Mouse (Mus musculus) forelimb bud, embryonic 11.5 days (tissue): ENCODE results near the gene Ttc21a.
"Not testable (repeated sequence)": the region's sequence is repeated elsewhere in the genome, so short reads cannot be mapped to it uniquely, and the experiment has no call there.

Source experiments
- DNase-seq: peaks from one replicate; pipeline ENCODE4 v3.0.0-alpha.2; 2012; ENCODE audit warnings: low read depth, low spot score

The Ttc21a gene

GRCm38 (mm10) chr9:119998776-119999175 is 61.4 kb downstream of the Ttc21a start:
- DNase-seq, result no peak

GRCm38 (mm10) chr9:119999636-120000035 is 62.2 kb downstream of the Ttc21a start:
- no peak for DNase-seq

- no peak for DNase-seq
Observed at GRCm38 (mm10) chr9:120000761-120001160, 63.4 kb downstream of the Ttc21a start.

GRCm38 (mm10) chr9:120001945-120002725 is 64.7 kb downstream of the Ttc21a start:
- peak; percentile 93 for DNase-seq

- DNase-seq, result no peak
Observed at GRCm38 (mm10) chr9:120002893-120003292, 65.5 kb downstream of the Ttc21a start.

- no peak for DNase-seq
Observed at GRCm38 (mm10) chr9:120005936-120006335, 68.5 kb downstream of the Ttc21a start.

GRCm38 (mm10) chr9:120007833-120008232 is 70.4 kb downstream of the Ttc21a start:
- no peak for DNase-seq

- DNase-seq, result no peak
Observed at GRCm38 (mm10) chr9:120009226-120009841, 71.9 kb downstream of the Ttc21a start.

GRCm38 (mm10) chr9:120009871-120010270 is 72.5 kb downstream of the Ttc21a start:
- no peak for DNase-seq

GRCm38 (mm10) chr9:120010781-120011511 is 73.5 kb downstream of the Ttc21a start:
- DNase-seq, result peak; percentile 94

GRCm38 (mm10) chr9:120011533-120011932 is 74.1 kb downstream of the Ttc21a start:
- DNase-seq, result peak; percentile 57

- not testable (repeated sequence) for DNase-seq
Observed at GRCm38 (mm10) chr9:120012161-120012560, 74.8 kb downstream of the Ttc21a start.

GRCm38 (mm10) chr9:120012781-120013180 is 75.4 kb downstream of the Ttc21a start:
- no peak for DNase-seq

- no peak for DNase-seq
Observed at GRCm38 (mm10) chr9:120013251-120013820, 75.9 kb downstream of the Ttc21a start.

GRCm38 (mm10) chr9:120014828-120015227 is 77.4 kb downstream of the Ttc21a start:
- no peak for DNase-seq

- no peak for DNase-seq
Observed at GRCm38 (mm10) chr9:120016956-120017355, 79.5 kb downstream of the Ttc21a start.
